Mouse (Mus musculus): ENCODE measurements around the gene Slc29a4.

Gene Slc29a4

GRCm38 (mm10) chr5:142728301-142728700 lies 36.0 kb downstream of the Slc29a4 start:
- DNase-seq (ENCODE audit: extremely low read depth, insufficient read length, low spot score) = no peak

GRCm38 (mm10) chr5:142730295-142730694 lies 38.0 kb downstream of the Slc29a4 start:
- no peak for DNase-seq (ENCODE audit: extremely low read depth, insufficient read length, low spot score)

- no peak for DNase-seq (ENCODE audit: extremely low read depth, insufficient read length, low spot score)
These were observed 39.6 kb downstream of the Slc29a4 start for GRCm38 (mm10) chr5:142731916-142732315.

GRCm38 (mm10) chr5:142739941-142740340 lies 47.6 kb downstream of the Slc29a4 start:
- DNase-seq (ENCODE audit: extremely low read depth, insufficient read length, low spot score) = no peak

- DNase-seq (ENCODE audit: extremely low read depth, insufficient read length, low spot score) = no peak
These were observed 54.8 kb downstream of the Slc29a4 start for GRCm38 (mm10) chr5:142747026-142747629.

- DNase-seq (ENCODE audit: extremely low read depth, insufficient read length, low spot score) = no peak
These were observed 57.9 kb downstream of the Slc29a4 start for GRCm38 (mm10) chr5:142750173-142750572.

- no peak for DNase-seq (ENCODE audit: extremely low read depth, insufficient read length, low spot score)
These were observed 59.9 kb downstream of the Slc29a4 start for GRCm38 (mm10) chr5:142752241-142752640.

GRCm38 (mm10) chr5:142759786-142760185 lies 67.5 kb downstream of the Slc29a4 start:
- no peak for DNase-seq (ENCODE audit: extremely low read depth, insufficient read length, low spot score)

GRCm38 (mm10) chr5:142761326-142761983 lies 69.1 kb downstream of the Slc29a4 start:
- DNase-seq (ENCODE audit: extremely low read depth, insufficient read length, low spot score) = no peak

- no peak for DNase-seq (ENCODE audit: extremely low read depth, insufficient read length, low spot score)
These were observed 69.9 kb downstream of the Slc29a4 start for GRCm38 (mm10) chr5:142762082-142762807.

- no peak for DNase-seq (ENCODE audit: extremely low read depth, insufficient read length, low spot score)
These were observed 72.0 kb downstream of the Slc29a4 start for GRCm38 (mm10) chr5:142764306-142764705.

GRCm38 (mm10) chr5:142764889-142765288 lies 72.6 kb downstream of the Slc29a4 start:
- DNase-seq (ENCODE audit: extremely low read depth, insufficient read length, low spot score) = no peak

- no peak for DNase-seq (ENCODE audit: extremely low read depth, insufficient read length, low spot score)
These were observed 74.4 kb downstream of the Slc29a4 start for GRCm38 (mm10) chr5:142766708-142767107.

- DNase-seq (ENCODE audit: extremely low read depth, insufficient read length, low spot score) = no peak
These were observed 75.6 kb downstream of the Slc29a4 start for GRCm38 (mm10) chr5:142767937-142768336.

- no peak for DNase-seq (ENCODE audit: extremely low read depth, insufficient read length, low spot score)
These were observed 76.3 kb downstream of the Slc29a4 start for GRCm38 (mm10) chr5:142768352-142769267.

GRCm38 (mm10) chr5:142769641-142770040 lies 77.3 kb downstream of the Slc29a4 start:
- no peak for DNase-seq (ENCODE audit: extremely low read depth, insufficient read length, low spot score)

GRCm38 (mm10) chr5:142771034-142771433 lies 78.7 kb downstream of the Slc29a4 start:
- no peak for DNase-seq (ENCODE audit: extremely low read depth, insufficient read length, low spot score)

- DNase-seq (ENCODE audit: extremely low read depth, insufficient read length, low spot score) = no peak
These were observed 79.7 kb downstream of the Slc29a4 start for GRCm38 (mm10) chr5:142771964-142772363.

All from 3134 (cell line).